Mouse (Mus musculus) layer of hippocampus, adult 8-10 months (tissue): ENCODE data around the gene Pcnp. TPM values are rescaled to one million over a fixed set of nuclear protein-coding genes. Genes with fewer than 3 reads are reported as not detected.

Source experiments
- DNase-seq, 2 experiments: peaks; one replicate each; pipeline ENCODE4 v3.0.0; 2022; ENCODE audit warnings: low spot score in 2 of 2
- total RNA-seq, 4 experiments: library from RNA; stranded (reverse); gene quantifications; 2 replicates each; pipeline ENCODE4 v1.2.4; 2022

Gene Pcnp
- total RNA-seq, 4 experiments from 2014 or later, result 165 to 177 (median 172) TPM

DNA sequence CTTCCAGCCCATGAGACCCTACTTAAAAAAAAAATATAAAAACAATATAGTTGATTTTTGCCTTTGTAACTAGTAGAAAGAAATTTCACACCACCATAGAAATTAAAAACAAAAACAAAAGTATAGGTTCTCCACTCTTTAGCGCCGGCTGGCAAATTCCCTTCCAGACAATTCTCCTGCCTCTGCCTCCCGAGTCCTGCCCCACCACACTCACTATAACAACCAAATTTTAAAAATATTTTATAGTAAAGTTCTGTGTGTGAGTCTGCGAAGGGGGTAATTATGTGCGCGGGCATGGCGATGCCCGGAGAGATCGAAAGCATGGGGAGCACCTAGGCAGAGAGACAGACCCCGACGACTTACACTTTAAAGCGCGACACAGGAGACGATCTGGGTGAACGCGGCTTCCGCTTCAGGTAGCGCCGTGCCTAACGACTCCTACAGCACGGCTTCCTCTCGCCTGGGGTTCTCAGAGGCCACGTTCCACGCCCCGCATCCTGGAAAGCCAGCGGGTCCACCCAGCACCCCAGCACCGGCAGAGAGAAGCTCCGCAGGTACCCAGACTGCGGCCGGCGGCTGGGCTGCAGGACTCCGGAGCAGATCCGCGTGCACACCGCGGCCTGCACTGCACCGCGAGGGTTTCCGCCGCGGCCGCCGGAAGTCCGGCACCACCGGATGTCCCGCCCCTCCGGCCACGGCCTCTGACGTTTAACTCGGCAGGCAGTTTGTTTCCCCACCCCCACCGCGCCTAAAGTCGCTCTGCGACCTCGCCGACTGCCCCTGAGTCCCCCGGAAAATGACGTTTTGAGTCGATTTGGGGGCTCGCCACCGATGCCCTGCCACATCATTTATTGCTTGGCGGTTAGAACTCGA lies 7.8 kb upstream of the Pcnp start, which contains the start of gene Trmt10c:
Gene Trmt10c, minus strand, starts transcription at position 682 of the 873 bp plus-strand sequence.
- peak; percentile 80 to 90 for DNase-seq

DNA sequence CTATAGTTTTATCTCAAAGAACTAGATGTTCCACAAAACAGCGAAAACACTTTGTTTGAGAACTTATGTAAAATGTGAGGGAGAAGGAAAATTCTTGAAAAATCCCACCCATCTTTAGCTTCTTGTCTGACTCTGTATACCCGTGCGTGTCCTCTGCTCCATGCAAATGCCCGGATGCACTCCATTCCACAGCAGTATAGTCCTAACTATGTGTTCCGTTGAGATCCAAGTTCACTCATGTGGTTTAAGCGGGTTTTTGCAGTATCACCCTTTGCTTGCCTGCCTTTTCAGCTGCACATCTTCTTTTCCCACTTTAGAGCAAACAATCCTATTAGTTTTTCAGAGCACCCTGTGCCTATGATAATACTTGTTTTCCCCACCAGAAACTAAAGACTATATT lies 7.0 kb upstream of the Pcnp start:
- no peak for DNase-seq

- no peak for DNase-seq
These were observed 5.0 kb upstream of the Pcnp start for GRCm38 (mm10) chr16:56034566-56034965.

- no peak for DNase-seq
These were observed 602 bp downstream of the Pcnp start for GRCm38 (mm10) chr16:56028722-56029551.

DNA sequence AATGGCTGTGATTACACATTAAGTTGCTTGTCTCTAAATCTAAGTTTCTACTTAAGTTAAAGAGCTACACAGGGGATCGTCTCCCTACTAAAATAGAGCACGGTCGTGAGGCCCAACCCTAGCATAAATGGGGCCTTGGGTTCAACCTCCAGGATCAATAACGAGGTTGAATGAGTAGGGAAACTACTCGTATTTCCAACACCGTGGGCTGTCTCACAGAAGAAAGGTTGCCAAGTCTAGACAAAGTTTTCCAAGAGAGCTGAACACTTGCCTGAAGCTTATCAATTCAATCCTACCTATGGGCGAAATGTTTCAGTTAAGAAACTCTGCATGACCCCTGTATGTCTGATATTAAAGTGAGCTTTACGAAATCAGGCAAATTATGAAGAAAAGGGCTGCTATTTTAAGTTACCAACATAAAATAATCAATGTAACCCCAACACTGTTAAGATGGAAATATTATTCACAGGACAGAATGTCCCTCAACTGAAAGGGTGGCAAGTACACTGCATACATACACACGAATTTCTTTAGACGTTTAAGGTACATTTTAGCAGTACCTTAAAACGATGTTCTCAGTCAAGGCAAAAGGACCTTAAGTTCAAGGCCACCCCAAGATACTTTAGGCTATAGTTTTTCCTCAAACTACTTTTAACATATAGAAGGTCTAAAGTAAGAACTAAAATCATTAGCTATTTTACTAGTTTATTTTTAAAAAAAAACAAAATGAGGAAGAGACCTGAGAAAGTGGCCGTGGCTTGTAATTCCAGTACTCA lies 1.5 kb downstream of the Pcnp start:
- no peak for DNase-seq

DNA sequence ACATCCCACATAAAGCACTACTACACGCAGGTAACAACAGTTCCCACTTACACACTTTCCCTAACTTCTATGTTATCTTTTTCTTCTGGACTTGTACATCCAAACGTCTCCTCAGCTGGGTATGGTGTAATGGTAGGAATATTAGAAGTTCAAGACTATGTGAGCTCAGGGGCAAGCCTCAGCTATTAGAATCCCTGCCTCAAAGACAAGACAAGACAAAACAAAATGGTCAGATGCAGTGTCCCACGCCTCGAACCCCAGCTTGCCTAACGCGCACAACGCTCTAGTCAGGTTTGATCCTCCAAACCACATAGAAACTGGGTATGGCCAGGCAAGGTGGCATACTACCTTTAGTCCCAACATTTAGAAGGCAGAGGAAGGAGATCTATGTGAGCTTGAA lies 9.9 kb downstream of the Pcnp start:
- no peak for DNase-seq

GRCm38 (mm10) chr16:56014076-56014475 lies 15.5 kb downstream of the Pcnp start:
- no peak for DNase-seq

DNA sequence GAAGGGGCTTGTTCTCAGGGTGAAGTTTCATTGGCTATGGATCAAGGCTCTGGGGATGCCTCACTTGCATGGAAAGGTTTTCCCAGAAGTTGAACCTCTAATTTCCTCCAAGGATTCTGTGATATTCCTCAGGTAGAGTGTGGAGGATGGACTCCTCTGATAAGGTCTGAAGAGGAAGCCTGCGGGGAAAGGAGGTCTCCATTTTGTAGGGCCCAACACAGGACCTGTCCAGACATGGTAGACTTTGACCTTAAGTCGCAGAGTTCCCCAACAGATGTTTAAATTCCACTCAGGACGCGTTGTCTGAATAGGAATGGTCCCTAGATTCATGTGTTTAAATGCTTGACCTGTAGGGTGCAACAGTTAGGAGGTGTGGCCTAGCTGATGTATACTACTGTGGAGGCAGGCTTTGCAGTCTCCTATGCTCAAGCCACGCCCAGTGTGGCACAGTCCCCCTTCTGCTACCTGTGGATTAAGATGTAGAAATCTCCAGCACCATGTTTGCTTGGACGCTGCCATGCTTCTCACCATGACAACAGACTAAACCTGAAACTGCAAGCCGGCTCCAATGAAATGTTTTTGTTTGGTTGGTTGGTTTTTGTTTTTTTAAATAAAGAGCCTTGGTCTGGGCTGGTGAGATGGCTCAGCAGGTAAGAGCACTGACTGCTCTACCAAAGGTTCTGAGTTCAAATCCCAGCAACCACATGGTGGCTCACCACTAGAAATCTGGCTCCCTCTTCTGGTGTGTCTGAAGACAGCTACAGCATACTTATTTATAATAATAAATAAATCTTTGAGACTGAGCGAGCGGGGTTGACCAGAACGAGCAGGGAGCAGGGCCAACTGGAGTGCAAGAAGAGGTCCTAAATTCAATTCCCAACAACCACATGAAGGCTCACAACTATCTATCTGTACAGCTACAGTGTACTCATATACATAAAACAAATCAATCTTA lies 16.5 kb downstream of the Pcnp start:
- DNase-seq, result no peak

- no peak for DNase-seq
These were observed 20.7 kb downstream of the Pcnp start for GRCm38 (mm10) chr16:56008862-56009261.

DNA sequence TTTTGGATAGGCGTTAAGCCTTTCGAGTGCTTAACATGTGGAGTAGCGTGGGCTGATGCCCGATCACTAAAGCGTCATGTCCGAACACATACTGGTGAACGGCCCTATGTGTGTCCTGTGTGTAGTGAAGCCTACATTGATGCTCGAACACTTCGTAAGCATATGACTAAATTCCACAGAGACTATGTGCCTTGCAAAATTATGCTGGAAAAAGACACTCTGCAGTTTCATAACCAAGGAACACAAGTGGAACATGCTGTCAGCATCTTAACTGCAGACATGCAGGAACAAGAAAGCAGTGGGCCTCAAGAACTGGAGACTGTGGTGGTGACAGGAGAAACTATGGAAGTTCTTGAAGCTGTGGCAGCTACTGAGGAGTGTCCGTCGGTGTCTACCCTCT lies 22.7 kb downstream of the Pcnp start:
- no peak for DNase-seq

DNA sequence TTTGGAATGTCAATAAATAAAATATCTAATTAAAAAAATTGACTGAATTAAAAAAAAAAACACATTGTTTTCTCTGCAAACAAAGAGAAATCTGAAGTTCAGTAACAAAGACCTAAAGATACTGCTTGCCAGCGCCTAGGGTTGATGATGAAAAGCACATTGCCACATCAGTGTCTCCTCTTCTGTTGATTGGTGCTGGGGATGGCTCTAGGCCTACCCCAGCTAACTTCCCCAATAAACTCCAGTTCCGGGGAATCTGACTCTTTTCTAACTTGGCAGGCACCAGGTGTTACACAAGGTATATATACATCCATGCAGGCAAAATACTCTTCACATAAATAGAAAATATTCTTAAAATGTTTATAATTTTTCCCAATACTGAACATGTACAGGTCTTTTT lies 35.3 kb downstream of the Pcnp start:
- no peak for DNase-seq

- no peak for DNase-seq
These were observed 39.2 kb downstream of the Pcnp start for GRCm38 (mm10) chr16:55990311-55990710.

GRCm38 (mm10) chr16:55986001-55986400 lies 43.5 kb downstream of the Pcnp start:
- DNase-seq, result no peak

- peak in 1 of 2 experiments; percentile 47 for DNase-seq
These were observed 54.6 kb downstream of the Pcnp start for GRCm38 (mm10) chr16:55974903-55975285.

DNA sequence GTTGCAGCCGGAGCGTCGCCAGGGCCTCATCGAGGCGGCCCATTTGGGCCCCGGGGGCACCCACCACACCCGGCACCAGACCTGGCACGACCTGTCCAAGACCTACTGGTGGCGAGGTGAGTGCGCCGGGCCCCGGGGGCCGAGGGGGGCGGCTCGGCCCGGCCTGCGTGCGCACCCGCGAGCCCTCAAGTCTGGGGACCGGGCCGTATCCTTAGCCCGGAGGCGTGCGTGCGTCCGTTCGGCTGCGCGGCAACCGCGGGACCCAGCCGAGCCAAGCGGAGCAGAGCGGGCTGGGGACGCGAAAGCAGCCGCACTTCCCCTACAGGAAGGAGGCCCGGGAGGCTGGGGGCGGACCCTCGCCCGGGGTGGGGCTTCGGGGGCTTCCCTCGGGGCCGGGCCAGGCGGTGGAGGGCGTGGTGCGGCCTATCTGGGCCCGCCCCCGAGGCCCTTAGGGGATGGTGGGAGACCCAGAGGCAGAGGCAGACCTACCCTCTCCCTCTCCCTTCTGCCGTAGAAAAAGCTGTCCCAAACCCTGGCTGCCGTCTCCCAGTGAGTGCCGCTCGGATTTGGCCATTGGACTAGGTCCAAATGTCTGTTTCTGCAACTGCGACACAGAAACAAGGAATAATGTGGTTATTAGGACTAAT lies 55.2 kb downstream of the Pcnp start:
- peak; percentile 76 to 80 for DNase-seq

- peak; percentile 96 to 99 for DNase-seq
These were observed 55.9 kb downstream of the Pcnp start, which contains the start of gene Zbtb11 for GRCm38 (mm10) chr16:55973431-55974255. Zbtb11 (plus strand) TSS chr16:55973883.

DNA sequence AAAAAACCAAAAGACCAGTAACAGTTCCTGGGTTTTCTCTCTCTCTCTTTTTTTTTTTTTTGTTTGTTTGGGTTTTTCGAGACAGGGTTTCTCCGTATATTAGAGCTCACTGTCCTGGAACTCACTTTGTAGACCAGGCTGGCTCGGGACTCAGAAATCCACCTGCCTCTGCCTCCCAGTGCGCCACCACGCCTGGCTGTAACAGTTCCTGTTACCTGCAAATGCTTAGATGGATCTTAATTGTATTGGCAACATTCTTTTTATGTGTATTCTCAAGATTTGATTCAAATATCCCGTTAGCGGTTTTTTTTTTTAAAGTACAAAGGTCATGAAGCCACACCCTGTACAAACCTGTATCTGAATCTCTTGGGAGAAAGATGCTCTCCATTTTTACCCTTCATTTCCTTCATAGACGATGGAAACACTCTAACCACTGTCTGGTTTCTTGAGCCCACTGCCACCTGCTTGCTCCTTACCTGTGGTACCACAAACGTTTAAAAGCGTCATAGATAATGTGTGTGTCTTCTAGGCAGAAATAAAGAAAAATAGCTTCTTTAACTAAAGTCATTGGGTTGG lies 56.8 kb downstream of the Pcnp start:
- no peak for DNase-seq
